Mouse (Mus musculus): ENCODE data around the gene Brd7.

The Brd7 gene

GRCm38 (mm10) chr8:88282684-88283083, 79.3 kb downstream of the Brd7 start:
- DNase-seq: peak; percentile 74 to 87
